Mouse (Mus musculus) bone marrow, adult 2 months (tissue): ENCODE measurements at regions not wholly inside any gene's neighbourhood (a gene's known extent, or its start where the extent isn't known, plus 50 kb on each side); places are given as distances from the start of the nearest gene placed in this dataset.

Source experiments
- H3K27ac ChIP-seq: fragments of 200-500 bp; 2 replicates; pipeline ENCODE4 v1.5.1; 2012; ENCODE audit warnings: low read depth, mild to moderate bottlenecking, control low read depth, inconsistent platforms, low read length; ENCODE audit not compliant: control insufficient read depth, poor library complexity, insufficient read depth
- H3K4me1 ChIP-seq: fragments of 200-500 bp; 2 replicates; pipeline ENCODE4 v1.6.1; 2011; ENCODE audit warnings: low read length; ENCODE audit not compliant: control insufficient read depth, insufficient read depth
- H3K4me3 ChIP-seq: fragments of 200-500 bp; replicated peaks from 2 replicates; pipeline ENCODE3; 2011; ENCODE audit warnings: mild to moderate bottlenecking, low read depth, low read length, control low read depth; ENCODE audit not compliant: control insufficient read depth
- CTCF ChIP-seq: fragments of 200-500 bp; IDR thresholded peaks from 2 replicates; pipeline ENCODE4 v1.5.1; 2011; ENCODE audit warnings: low read length, control low read depth; ENCODE audit not compliant: control insufficient read depth, insufficient read depth
- POLR2A ChIP-seq: fragments of 200-500 bp; IDR thresholded peaks from 2 replicates; pipeline ENCODE4 v1.6.1; 2011; ENCODE audit warnings: low read depth, mild to moderate bottlenecking, control low read depth, low read length, borderline replicate concordance; ENCODE audit not compliant: control insufficient read depth
- WGBS: fragments of 180-500 bp; shearing (Covaris S2); methylation state at CpG from one replicate; pipeline ENCODE4 v1.1.7; 2018; 5-methylcytosine and 5-hydroxymethylcytosine counted together

DNA sequence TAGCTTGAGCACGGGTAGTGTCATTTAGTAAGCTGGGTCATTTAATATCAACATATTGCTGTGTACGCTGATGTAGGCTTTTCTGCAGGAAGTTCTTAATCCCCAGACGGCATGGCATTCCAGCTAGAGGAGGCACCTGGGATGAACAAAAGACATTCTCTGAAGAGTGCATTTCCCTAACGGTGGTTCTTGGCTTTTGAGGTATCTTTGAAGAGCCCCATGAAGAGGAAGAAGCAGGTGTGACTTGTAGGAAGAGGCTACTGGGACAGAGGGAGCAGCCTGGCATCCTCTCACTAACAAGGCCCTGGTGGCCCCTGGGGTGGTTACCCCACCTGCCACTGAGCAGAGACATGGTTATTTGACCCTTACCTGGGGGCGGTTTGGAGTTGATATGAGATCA lies 457.7 kb downstream of the Rnf144b start:
- WGBS = 85% methylated on average over 5 of the region's 5 CpGs

DNA sequence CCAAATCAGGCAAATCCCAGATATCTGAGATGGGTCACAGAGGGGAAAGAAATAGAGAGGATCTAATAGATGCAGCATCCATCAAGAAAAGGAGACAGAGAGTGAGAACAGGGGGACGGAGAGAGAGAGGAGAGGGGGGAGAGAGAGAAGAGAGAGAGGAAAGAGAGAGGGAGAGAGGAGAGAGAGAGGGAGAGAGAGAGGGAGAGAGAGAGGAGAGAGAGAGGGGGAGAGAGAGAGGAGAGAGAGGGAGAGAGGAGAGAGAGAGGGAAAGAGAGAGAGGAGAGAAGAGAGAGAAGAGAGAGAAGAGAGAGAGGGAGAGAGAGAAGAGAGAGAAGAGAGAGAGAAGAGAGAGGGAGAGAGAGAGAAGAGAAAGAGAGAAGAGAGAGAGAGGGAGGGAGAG lies 462.7 kb downstream of the Rnf144b start:
- no peaks in the 10 kb centered on the region for H3K4me1 ChIP-seq
- WGBS = 68% methylated on average over 1 of the region's 1 CpGs
- H3K27ac ChIP-seq = no peak overlapping the region
- no peak for TF ChIP-seq POLR2A
- TF ChIP-seq CTCF = no peak
- no peak overlapping the region for H3K4me3 ChIP-seq

More for the DNA sequence above, 457.7 kb downstream of the Rnf144b start:
- no peak overlapping the region for H3K27ac ChIP-seq
- H3K4me3 ChIP-seq = no peak overlapping the region
- TF ChIP-seq POLR2A = no peak
- TF ChIP-seq CTCF = no peak
- H3K4me1 ChIP-seq = no peaks in the 10 kb centered on the region

DNA sequence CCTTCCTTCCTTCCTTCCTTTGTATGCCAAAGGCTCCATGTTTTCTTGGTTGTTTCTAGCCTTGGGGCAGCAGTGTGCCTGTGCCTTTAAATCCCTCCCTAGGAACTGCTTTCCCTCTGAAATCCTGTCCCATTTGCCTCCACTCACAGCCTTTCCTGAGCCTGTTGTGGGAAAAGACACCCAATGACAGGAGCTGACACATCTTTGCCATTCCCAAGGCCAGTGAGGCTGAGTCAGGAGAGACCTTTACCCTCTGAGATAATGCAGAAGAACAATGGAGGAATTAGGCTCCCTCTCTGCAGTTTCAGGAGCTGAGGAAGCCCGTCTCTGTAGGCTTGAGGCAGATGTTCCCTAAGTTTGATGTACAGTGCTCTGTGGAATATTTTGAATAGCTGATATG lies 480.2 kb downstream of the Rnf144b start:
- no peak for TF ChIP-seq POLR2A
- TF ChIP-seq CTCF = no peak
- Histone ChIP-seq H3K4me1 (no peaks in the 10 kb centered on the region), H3K27ac (no peak overlapping the region), H3K4me3 (no peak overlapping the region)
- WGBS = 68% methylated on average over 1 of the region's 1 CpGs

DNA sequence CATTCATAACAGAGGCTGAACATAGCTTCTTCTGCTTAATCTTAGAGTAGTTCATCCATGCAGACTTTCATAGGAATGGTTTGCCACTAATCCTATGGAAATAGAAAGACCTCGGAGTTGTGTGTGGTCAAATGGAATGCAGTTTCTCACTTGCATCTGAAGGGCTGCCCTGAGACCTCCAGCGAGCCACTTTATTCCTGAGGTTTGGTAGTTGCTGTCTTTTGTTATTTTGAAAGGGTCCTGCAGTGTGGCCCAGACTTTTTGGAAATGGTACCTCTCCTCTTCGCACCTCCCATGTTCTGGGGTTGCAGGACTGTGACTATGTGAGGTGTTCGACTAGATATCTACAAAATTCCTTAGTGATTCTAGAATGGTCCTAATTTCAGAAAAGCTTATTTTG lies 489.0 kb downstream of the Rnf144b start:
- Histone ChIP-seq H3K4me1 (no peaks in the 10 kb centered on the region), H3K27ac (no peak overlapping the region), H3K4me3 (no peak overlapping the region)
- 75% methylated on average over 4 of the region's 4 CpGs for WGBS
- TF ChIP-seq POLR2A = no peak
- no peak for TF ChIP-seq CTCF

DNA sequence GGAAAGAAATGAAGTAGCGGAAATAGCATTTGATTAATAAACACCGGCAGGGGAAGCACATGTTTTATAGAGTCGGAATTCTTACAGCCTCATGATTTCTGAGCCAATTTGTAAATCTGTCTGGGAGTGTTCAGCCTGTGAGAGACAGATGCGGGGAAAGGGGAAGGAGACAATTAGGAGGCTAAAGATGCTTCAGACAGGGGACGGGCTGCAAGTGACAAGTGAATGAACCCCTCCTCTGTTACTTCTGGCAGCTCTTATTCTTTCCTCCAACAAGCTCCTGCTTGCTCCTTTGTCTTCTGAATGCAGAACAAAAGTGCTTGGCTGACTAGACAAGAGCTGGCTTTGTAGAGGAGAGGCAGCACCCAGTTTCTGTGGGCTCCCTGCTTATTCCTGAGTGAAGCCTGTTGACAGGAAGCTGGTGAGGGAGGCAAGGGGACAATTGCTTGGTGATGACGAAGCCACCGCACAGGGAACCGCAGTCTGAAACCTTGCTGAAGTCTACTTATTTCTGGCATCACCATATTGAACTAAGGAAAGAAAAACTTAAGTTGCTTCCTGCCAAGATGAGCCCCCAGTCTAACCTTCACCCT lies 514.2 kb downstream of the Rnf144b start:
- WGBS = 75% methylated on average over 8 of the region's 8 CpGs
- H3K4me3 ChIP-seq = no peak overlapping the region
- no peak overlapping the region for H3K27ac ChIP-seq
- TF ChIP-seq CTCF (no peak), POLR2A (no peak)
- no peaks in the 10 kb centered on the region for H3K4me1 ChIP-seq

DNA sequence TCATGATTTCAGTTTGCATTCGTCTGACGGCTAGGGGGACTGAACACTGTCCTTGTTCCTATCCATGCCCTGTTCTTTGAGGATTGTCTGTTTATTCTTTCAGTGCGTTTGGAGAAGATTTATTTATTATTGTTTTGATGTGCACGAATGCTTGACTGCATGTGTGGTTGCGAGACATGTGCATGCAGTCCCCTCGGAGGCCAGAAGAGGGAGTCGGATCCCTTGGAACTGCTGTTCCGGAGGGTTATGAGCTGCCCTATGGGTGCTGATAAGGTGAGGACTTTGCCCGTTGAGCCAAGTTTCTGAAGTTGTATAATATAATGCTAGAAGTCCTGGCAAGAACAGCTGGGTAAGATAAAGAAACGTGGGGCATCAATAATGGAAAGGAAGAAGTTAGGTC lies 519.9 kb downstream of the Rnf144b start:
- TF ChIP-seq POLR2A (no peak), CTCF (no peak)
- Histone ChIP-seq H3K4me3 (no peak overlapping the region), H3K27ac (no peak overlapping the region), H3K4me1 (no peaks in the 10 kb centered on the region)
- 84% methylated on average over 10 of the region's 10 CpGs for WGBS

DNA sequence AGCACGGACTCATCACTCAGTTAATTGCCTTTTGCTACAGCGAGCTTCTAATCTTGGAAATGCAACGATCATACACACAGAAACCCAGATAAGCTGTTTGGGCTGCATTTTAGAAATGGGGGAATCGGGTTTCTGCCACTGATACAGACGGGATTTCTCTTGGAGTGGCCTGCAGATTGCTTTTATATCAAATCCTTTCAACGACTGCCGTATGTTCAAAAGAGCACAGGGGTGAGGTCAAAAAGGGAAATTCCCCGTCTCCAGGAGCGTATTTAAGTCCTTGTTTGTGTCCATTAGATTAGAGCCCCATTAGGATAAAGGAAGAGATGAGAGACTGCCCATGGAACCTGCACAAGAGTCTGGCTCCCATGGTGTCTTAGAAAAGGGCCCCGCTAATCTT lies 522.6 kb downstream of the Rnf144b start:
- Histone ChIP-seq H3K27ac (no peak overlapping the region), H3K4me3 (no peak overlapping the region), H3K4me1 (no peaks in the 10 kb centered on the region)
- 81% methylated on average over 10 of the region's 10 CpGs for WGBS
- TF ChIP-seq POLR2A (no peak), CTCF (no peak)

DNA sequence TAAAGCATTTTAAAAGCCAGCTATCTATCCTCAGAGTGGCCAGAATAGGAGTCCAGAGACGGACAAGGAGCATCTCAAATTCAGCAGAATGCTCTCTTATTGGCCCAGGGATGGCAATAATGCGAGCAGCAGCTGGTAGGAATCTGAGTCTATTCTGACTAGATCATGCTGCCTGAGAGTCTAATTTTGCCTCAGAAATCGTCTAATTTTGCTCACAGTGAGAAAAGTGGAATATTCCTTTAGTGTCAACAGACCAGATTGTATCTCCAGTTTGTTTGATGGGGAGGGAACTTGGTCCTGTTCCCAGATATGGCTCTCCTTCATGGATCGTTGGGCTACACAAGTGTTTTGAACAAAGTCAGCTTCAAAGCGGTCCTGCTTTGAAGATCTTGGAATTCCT lies 525.2 kb downstream of the Rnf144b start:
- Histone ChIP-seq H3K4me3 (no peak overlapping the region), H3K27ac (no peak overlapping the region), H3K4me1 (no peaks in the 10 kb centered on the region)
- TF ChIP-seq POLR2A = no peak
- TF ChIP-seq CTCF = no peak
- 69% methylated on average over 5 of the region's 5 CpGs for WGBS

DNA sequence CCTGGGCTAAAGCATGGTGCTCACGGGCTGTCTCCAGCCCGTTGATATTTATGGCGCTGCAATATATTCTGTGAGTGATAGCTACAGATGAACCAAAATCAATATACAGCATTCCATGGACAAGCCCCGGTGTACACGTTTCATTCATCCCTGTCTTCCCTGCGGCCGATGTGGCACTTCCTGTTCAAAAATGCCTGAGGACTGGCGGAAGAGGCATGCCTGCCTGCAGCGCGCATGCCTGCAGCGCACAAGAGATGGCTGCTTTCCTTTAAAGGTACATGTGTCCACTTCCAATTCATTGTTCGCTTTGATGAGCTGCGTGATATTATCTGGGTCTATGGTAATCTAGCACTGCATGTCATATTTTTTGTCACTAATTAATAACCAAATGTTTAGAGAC lies 527.6 kb downstream of the Rnf144b start:
- WGBS = 81% methylated on average over 13 of the region's 13 CpGs
- H3K27ac ChIP-seq = no peak overlapping the region
- H3K4me1 ChIP-seq = no peaks in the 10 kb centered on the region
- H3K4me3 ChIP-seq = no peak overlapping the region
- TF ChIP-seq CTCF (no peak), POLR2A (no peak)
